ENCODE assay signal across 27 mouse cellular contexts in genomic region chr16:13119641-13120350, GRCm38 (mm10). TPM values are rescaled to one million over a fixed set of nuclear protein-coding genes. Genes with fewer than 3 reads are reported as not detected.
DNase-seq lines count a peak whose midpoint lies in the region; ATAC-seq and TF ChIP-seq lines count a peak whose summit lies in the region.
"Had no signal": no experiment of that assay in that cellular context is flagged by ENCODE, and none has a peak within 500 bp of the region (broad histone marks: within the 10 kb centered on the region; RNA-seq: fewer than 3 reads in every experiment).

No protein-coding gene starts in this region.

- TF ChIP-seq EP300 in ES-Bruce4 (IDR thresholded peaks at IDR 0.05; ENCODE audit: insufficient read depth, low read depth, low read length): 0 out of 2 replicates have a peak, but pooled peaks have one; percentile 14

- DNase-seq in heart, embryonic 10.5 days (ENCODE audit: low spot score): peak; percentile 70
- DNase-seq in heart, postnatal 4 days: no peak
- no peak for DNase-seq in ES-E14 (ENCODE audit: low read depth, low spot score)
- DNase-seq in ZHBTc4 (ENCODE audit: low read depth, low spot score): peak; percentile 59
- DNase-seq in frontal cortex, postnatal 10 days (ENCODE audit: low spot score in 2 of 2): no peak
- DNase-seq: adrenal gland, adult 8-10 months; adrenal gland, postnatal 25 days; B cell, adult 2 months; cerebellum, adult 11 months; cerebellum, adult 18-20 months; cerebellum, adult 8-10 months; cerebellum, adult 9-11 months; cerebellum, postnatal 14 days; cerebellum, postnatal 36 days; embryo, embryonic 11 days; forebrain, postnatal 0 days had no signal

- H3K27ac ChIP-seq in heart, embryonic 10.5 days: no peak overlapping the region
- H3K27ac ChIP-seq in ES-Bruce4 (ENCODE audit: insufficient read depth, low read length): peak overlapping the region; percentile 98
- H3K27ac ChIP-seq in ES-E14 (ENCODE audit: insufficient read depth, low read depth, low read length, poor library complexity, severe bottlenecking): peak overlapping the region; percentile 92; the same call in 1 of the 2 replicates
- H3K27ac ChIP-seq: embryonic facial prominence, embryonic 13.5 days; forebrain, embryonic 13.5 days; forebrain, embryonic 15.5 days had no signal

- H3K4me1 ChIP-seq in heart, embryonic 10.5 days: no peaks in the 10 kb centered on the region
- peaks cover 9% of the 10 kb centered on the region for H3K4me1 ChIP-seq in ES-Bruce4 (ENCODE audit: control insufficient read depth, insufficient read depth, low read length)
- H3K4me1 ChIP-seq in ES-E14 (ENCODE audit: control insufficient read depth in 2 of 2, insufficient read depth in 2 of 2, low read length in 2 of 2, poor library complexity in 1 of 2): peaks cover 0 to 11% of the 10 kb centered on the region in 2 experiments; a peak in 2 of 4 replicates
- H3K4me1 ChIP-seq: embryonic facial prominence, embryonic 13.5 days; forebrain, embryonic 13.5 days; forebrain, embryonic 15.5 days had no signal

- H3K36me3 ChIP-seq in heart, embryonic 10.5 days: peaks cover 38% of the 10 kb centered on the region
- peaks cover 25% of the 10 kb centered on the region for H3K36me3 ChIP-seq in ES-Bruce4 (ENCODE audit: control insufficient read depth, insufficient read depth, low read length, poor library complexity, severe bottlenecking)
- H3K36me3 ChIP-seq in ES-E14 (ENCODE audit: control insufficient read depth, insufficient read depth, low read length, poor library complexity, severe bottlenecking): peaks cover 26% of the 10 kb centered on the region

- in situ Hi-C loops in ES-E14 (cut with MboI; ENCODE audit: low sequenced_read_pairs in 2 of 2, unreplicated experiment in 2 of 2): no loop called here

- TF ChIP-seq CTCF in ES-Bruce4 (IDR thresholded peaks at IDR 0.05; ENCODE audit: low read depth, low read length): no peak

- TF ChIP-seq POLR2A in ES-Bruce4 (IDR thresholded peaks at IDR 0.05; ENCODE audit: insufficient read depth, low read length): no peak

- no peaks in the 10 kb centered on the region for H3K9me3 ChIP-seq in heart, embryonic 10.5 days
- H3K9me3 ChIP-seq in ES-Bruce4 (replicated peaks; ENCODE audit: control insufficient read depth, insufficient read depth, low read length, poor library complexity, severe bottlenecking) (no peaks in the 10 kb centered on the region), ES-E14 (ENCODE audit: control insufficient read depth, insufficient read depth, low read depth, low read length) (no peaks in the 10 kb centered on the region)
- H3K9me3 ChIP-seq: embryonic facial prominence, embryonic 13.5 days; embryonic facial prominence, embryonic 15.5 days; forebrain, embryonic 13.5 days; forebrain, embryonic 15.5 days had no signal

- no peak overlapping the region for H3K9ac ChIP-seq in ES-Bruce4 (ENCODE audit: low read depth, poor library complexity, severe bottlenecking)
- H3K9ac ChIP-seq in ES-E14 (ENCODE audit: insufficient read depth, low read depth, low read length, poor library complexity, severe bottlenecking): no peak overlapping the region
- H3K9ac ChIP-seq: embryonic facial prominence, embryonic 13.5 days; embryonic facial prominence, embryonic 15.5 days; forebrain, embryonic 13.5 days; forebrain, embryonic 15.5 days; forebrain, postnatal 0 days had no signal

- H3K27me3 ChIP-seq in heart, embryonic 10.5 days (ENCODE audit: insufficient read depth, poor library complexity, severe bottlenecking): no peaks in the 10 kb centered on the region
- H3K27me3 ChIP-seq in ES-Bruce4 (ENCODE audit: control insufficient read depth, insufficient read depth, low read length, poor library complexity, severe bottlenecking): no peaks in the 10 kb centered on the region
- H3K27me3 ChIP-seq: CH12.LX; embryonic facial prominence, embryonic 13.5 days; embryonic facial prominence, embryonic 15.5 days; forebrain, embryonic 13.5 days; forebrain, embryonic 15.5 days; Patski had no signal

- ATAC-seq in erythroid progenitor cell, adult 5-6 weeks (replicated peaks; ENCODE audit: low FRiP score, poor library complexity, severe bottlenecking): no peak
- ATAC-seq: activated CD4-positive, CD25-positive, alpha-beta regulatory T cell, adult 4 months; CD4-positive, CD25-positive, alpha-beta regulatory T cell, adult 4 months; forebrain, embryonic 13.5 days; forebrain, embryonic 15.5 days; forebrain, postnatal 0 days; Patski had no signal

- H3K4me3 ChIP-seq in heart, embryonic 10.5 days: no peak overlapping the region
- H3K4me3 ChIP-seq in ES-Bruce4 (ENCODE audit: low read depth, low read length) (no peak overlapping the region), ES-E14 (ENCODE audit: insufficient read depth in 1 of 2, low read depth in 1 of 2, low read length in 2 of 2, poor library complexity in 1 of 2, severe bottlenecking in 1 of 2) (no peak overlapping the region)
- H3K4me3 ChIP-seq: embryonic facial prominence, embryonic 13.5 days; embryonic facial prominence, embryonic 15.5 days; erythroblast, embryonic 14.5 days; forebrain, embryonic 13.5 days; forebrain, embryonic 15.5 days had no signal

- WGBS in heart, embryonic 10.5 days: 91% methylated on average over 3 of the region's 3 CpGs

TF ChIP-seq in ES-E14, 5 proteins besides CTCF, POLR2A, EP300 and RAD21:
- TF ChIP-seq MAFK (IDR thresholded peaks at IDR 0.05; ENCODE audit: insufficient read depth, low read depth, low read length) (no peak), CHD2 (IDR thresholded peaks at IDR 0.05; ENCODE audit: low read depth, low read length) (no peak), HCFC1 (IDR thresholded peaks at IDR 0.05; ENCODE audit: borderline replicate concordance, insufficient read depth, low read length) (no peak), ZC3H11A (IDR thresholded peaks at IDR 0.05; ENCODE audit: borderline replicate concordance, low read depth, low read length) (no peak), ZNF384 (IDR thresholded peaks at IDR 0.05; ENCODE audit: low read depth, low read length) (no peak)
TF ChIP-seq in ES-E14: peak in this region for 0.

RNA-seq across cellular contexts. Expression of gene Ercc4, which starts 10.3 kb away (rescaled TPM):
- polyA plus RNA-seq in heart, embryonic 10.5 days (2016; fragmentation: Nextera tagmentation; extraction: Ambion mirVana): 8.9 and 9.6 TPM in 2 replicates
- 10 to 100 TPM; 10.9 to 12.3 TPM for total RNA-seq in heart, postnatal 4 days (2021)
- 12.4 and 13.4 TPM in 2 replicates for polyA plus RNA-seq in ES-Bruce4 (2011; ENCODE audit: insufficient read depth, insufficient read length, low read depth, missing spikeins)
- total RNA-seq in ES-E14 (2012; rRNA removed): 18.2 and 21.4 TPM in 2 replicates
- 0.36 and 2.5 TPM in 2 replicates for total RNA-seq in erythroid progenitor cell, adult 5-6 weeks (2015; ENCODE audit: low replicate concordance)
- 0.45 and 4.4 TPM in 2 replicates for total RNA-seq in erythroid progenitor cell, adult 5-6 weeks (2017; ENCODE audit: low replicate concordance)

Comparison
In these comparisons a context has a peak if more than half of its experiments do, and no peak if none do; other contexts are left out.
1. DNase-seq: peak in heart, embryonic 10.5 days (single experiment) and ZHBTc4 (single experiment); none in heart, postnatal 4 days (single experiment), ES-E14 (single experiment) and frontal cortex, postnatal 10 days (0 of 2).